Mouse (Mus musculus) MEL (cell line): ENCODE measurements at regions not wholly inside any gene's neighbourhood (a gene's known extent, or its start where the extent isn't known, plus 50 kb on each side); places are given as distances from the start of the nearest gene placed in this dataset.

Source experiments
- DNase-seq: peaks from one replicate; pipeline ENCODE4 v3.0.0; 2011; ENCODE audit warnings: low read depth, low spot score
- H3K27ac ChIP-seq: 2 replicates; pipeline ENCODE4 v1.5.1; 2012; ENCODE audit warnings: low read depth, mild to moderate bottlenecking, control low read depth, low read length, moderate library complexity; ENCODE audit not compliant: control insufficient read depth
- H3K27me3 ChIP-seq, 2 experiments: fragments of 150-350 bp in 1 of 2; sonication (generic) in 1 of 2; 2 replicates each; pipeline ENCODE4 v1.6.1; 2012; ENCODE audit warnings: low read length in 2 of 2, mild to moderate bottlenecking in 2 of 2, improper control_type of control experiment in 1 of 2, moderate library complexity in 1 of 2; ENCODE audit not compliant: insufficient read depth in 2 of 2, control insufficient read depth in 1 of 2
- H3K36me3 ChIP-seq, 2 experiments: 2 replicates each; pipeline ENCODE4 v1.6.1; 2012 to 2014; ENCODE audit warnings: low read length in 2 of 2, improper control_type of control experiment in 1 of 2, inconsistent platforms in 1 of 2, mild to moderate bottlenecking in 1 of 2; ENCODE audit not compliant: insufficient read depth in 2 of 2, control insufficient read depth in 1 of 2
- H3K4me1 ChIP-seq, 2 experiments: fragments of 150-350 bp in 1 of 2; sonication (generic) in 1 of 2; 2 replicates each; pipeline ENCODE4 v1.6.1; 2012; ENCODE audit warnings: low read length in 2 of 2, improper control_type of control experiment in 1 of 2, mild to moderate bottlenecking in 1 of 2; ENCODE audit not compliant: insufficient read depth in 2 of 2, control insufficient read depth in 1 of 2
- H3K4me3 ChIP-seq, 2 experiments: fragments of 150-350 bp in 1 of 2; sonication (generic) in 1 of 2; 2 replicates each; pipeline ENCODE4 v1.5.1; 2012; ENCODE audit warnings: low read depth in 2 of 2, low read length in 2 of 2, mild to moderate bottlenecking in 2 of 2, moderate library complexity in 2 of 2, control low read depth in 1 of 2, improper control_type of control experiment in 1 of 2; ENCODE audit not compliant: control insufficient read depth in 1 of 2, insufficient read depth in 1 of 2
- H3K79me2 ChIP-seq: 2 replicates; pipeline ENCODE4 v1.6.1; 2012; ENCODE audit warnings: mild to moderate bottlenecking, low read length, moderate library complexity; ENCODE audit not compliant: control insufficient read depth, poor library complexity, insufficient read depth
- H3K9ac ChIP-seq: 2 replicates; pipeline ENCODE4 v1.6.1; 2012; ENCODE audit warnings: low read depth, mild to moderate bottlenecking, control low read depth, low read length, moderate library complexity; ENCODE audit not compliant: control insufficient read depth, poor library complexity, severe bottlenecking
- H3K9me3 ChIP-seq: fragments of 150-350 bp; sonication (generic); replicated peaks from 2 replicates; pipeline ENCODE4 v1.6.1; 2012; ENCODE audit warnings: mild to moderate bottlenecking, low read length, improper control_type of control experiment, moderate library complexity; ENCODE audit not compliant: insufficient read depth
- CHD1 ChIP-seq: IDR thresholded peaks from 2 replicates; pipeline ENCODE4 v1.6.1; 2012; ENCODE audit warnings: low read depth, mild to moderate bottlenecking, inconsistent platforms, low read length, improper control_type of control experiment
- CHD2 ChIP-seq: IDR thresholded peaks from 2 replicates; pipeline ENCODE4 v1.6.1; 2011; ENCODE audit warnings: low read length, improper control_type of control experiment
- CTCF ChIP-seq, 3 experiments: IDR thresholded peaks in 2 of 3; conservative IDR thresholded peaks in 1 of 3; 2 replicates each; pipeline ENCODE4 v1.5.1; 2011 to 2012; ENCODE audit warnings: low read length in 3 of 3, low read depth in 2 of 3, mild to moderate bottlenecking in 2 of 3, improper control_type of control experiment in 1 of 3, inconsistent platforms in 1 of 3, mixed read lengths in 1 of 3, moderate library complexity in 1 of 3; ENCODE audit not compliant: control insufficient read depth in 1 of 3, insufficient read depth in 1 of 3, poor library complexity in 1 of 3, severe bottlenecking in 1 of 3
- EP300 ChIP-seq, 2 experiments: IDR thresholded peaks; 2 replicates each; pipeline ENCODE4 v1.6.1; 2011; ENCODE audit warnings: improper control_type of control experiment in 2 of 2, low read length in 2 of 2, low read depth in 1 of 2, mild to moderate bottlenecking in 1 of 2
- ETS1 ChIP-seq: IDR thresholded peaks from 2 replicates; pipeline ENCODE4 v1.6.1; 2012; ENCODE audit warnings: low read depth, mild to moderate bottlenecking, inconsistent platforms, low read length, improper control_type of control experiment, moderate library complexity
- GABPA ChIP-seq: IDR thresholded peaks from 2 replicates; pipeline ENCODE4 v1.6.1; 2012; ENCODE audit warnings: low read depth, mild to moderate bottlenecking, inconsistent platforms, low read length, improper control_type of control experiment, moderate library complexity
- MAX ChIP-seq: IDR thresholded peaks from 2 replicates; pipeline ENCODE4 v1.6.1; 2011; ENCODE audit warnings: low read length, improper control_type of control experiment
- MAZ ChIP-seq: IDR thresholded peaks from 2 replicates; pipeline ENCODE4 v1.6.1; 2012; ENCODE audit warnings: low read depth, mild to moderate bottlenecking, inconsistent platforms, low read length, improper control_type of control experiment
- MXI1 ChIP-seq: IDR thresholded peaks from 2 replicates; pipeline ENCODE4 v1.6.1; 2011; ENCODE audit warnings: mild to moderate bottlenecking, low read depth, low read length, improper control_type of control experiment
- MYB ChIP-seq: IDR thresholded peaks from 2 replicates; pipeline ENCODE4 v1.6.1; 2011; ENCODE audit warnings: mild to moderate bottlenecking, low read depth, low read length, improper control_type of control experiment
- MYC ChIP-seq: IDR thresholded peaks from 2 replicates; pipeline ENCODE4 v1.6.1; 2011; ENCODE audit warnings: low read depth, mild to moderate bottlenecking, low read length, improper control_type of control experiment, moderate library complexity
- NRF1 ChIP-seq: IDR thresholded peaks from 2 replicates; pipeline ENCODE4 v1.6.1; 2014; ENCODE audit warnings: low read depth, mild to moderate bottlenecking, inconsistent platforms, low read length, improper control_type of control experiment, moderate library complexity; ENCODE audit not compliant: poor library complexity, insufficient read depth, severe bottlenecking
- POLR2A ChIP-seq, 2 experiments: IDR thresholded peaks; 2 replicates each; pipeline ENCODE4 v1.6.1; 2011 to 2012; ENCODE audit warnings: low read length in 2 of 2, mild to moderate bottlenecking in 2 of 2, control low read depth in 1 of 2, improper control_type of control experiment in 1 of 2, low read depth in 1 of 2, moderate library complexity in 1 of 2; ENCODE audit not compliant: control insufficient read depth in 1 of 2, insufficient read depth in 1 of 2, poor library complexity in 1 of 2
- POLR2AphosphoS5 ChIP-seq: IDR thresholded peaks from 2 replicates; pipeline ENCODE4 v1.6.1; 2012; ENCODE audit warnings: low read depth, borderline replicate concordance, mild to moderate bottlenecking, inconsistent platforms, low read length, moderate library complexity, mixed read lengths
- RAD21 ChIP-seq: IDR thresholded peaks from 2 replicates; pipeline ENCODE4 v1.6.1; 2011; ENCODE audit warnings: mild to moderate bottlenecking, low read depth, low read length, improper control_type of control experiment
- RCOR1 ChIP-seq: IDR thresholded peaks from 2 replicates; pipeline ENCODE4 v1.6.1; 2012; ENCODE audit warnings: low read depth, mild to moderate bottlenecking, inconsistent platforms, low read length, improper control_type of control experiment
- SIN3A ChIP-seq: IDR thresholded peaks from 2 replicates; pipeline ENCODE4 v1.6.1; 2012; ENCODE audit warnings: low read length, improper control_type of control experiment, inconsistent platforms
- TAL1 ChIP-seq: IDR thresholded peaks from 2 replicates; pipeline ENCODE4 v1.6.1; 2012; ENCODE audit warnings: mild to moderate bottlenecking, inconsistent platforms, low read length, moderate library complexity, mixed read lengths
- TBP ChIP-seq: IDR thresholded peaks from 2 replicates; pipeline ENCODE4 v1.8.0; 2011; ENCODE audit warnings: low read depth, low read length, improper control_type of control experiment
- TCF12 ChIP-seq: IDR thresholded peaks from 2 replicates; pipeline ENCODE4 v1.6.1; 2014; ENCODE audit warnings: low read depth, mild to moderate bottlenecking, inconsistent platforms, low read length, improper control_type of control experiment, moderate library complexity
- UBTF ChIP-seq: IDR thresholded peaks from 2 replicates; pipeline ENCODE4 v1.6.1; 2012; ENCODE audit warnings: low read depth, mild to moderate bottlenecking, inconsistent platforms, low read length, improper control_type of control experiment, moderate library complexity, borderline replicate concordance; ENCODE audit not compliant: insufficient read depth
- USF1 ChIP-seq: IDR thresholded peaks from 2 replicates; pipeline ENCODE4 v1.6.1; 2014; ENCODE audit warnings: low read depth, mild to moderate bottlenecking, inconsistent platforms, low read length, improper control_type of control experiment, moderate library complexity
- USF2 ChIP-seq, 2 experiments: IDR thresholded peaks; 2 replicates each; pipeline ENCODE4 v1.6.1; 2011 to 2012; ENCODE audit warnings: improper control_type of control experiment in 2 of 2, low read length in 2 of 2, borderline replicate concordance in 1 of 2, inconsistent platforms in 1 of 2, low read depth in 1 of 2, mild to moderate bottlenecking in 1 of 2; ENCODE audit not compliant: insufficient read depth in 1 of 2
- ZKSCAN1 ChIP-seq: IDR thresholded peaks from 2 replicates; pipeline ENCODE4 v1.6.1; 2012; ENCODE audit warnings: low read depth, mild to moderate bottlenecking, inconsistent platforms, low read length, improper control_type of control experiment, moderate library complexity
- ZMIZ1 ChIP-seq: IDR thresholded peaks from 2 replicates; pipeline ENCODE4 v1.6.1; 2012; ENCODE audit warnings: low read depth, mild to moderate bottlenecking, inconsistent platforms, low read length, improper control_type of control experiment, moderate library complexity

GRCm38 (mm10) chr1:52553871-52554270, 53.4 kb upstream of the Nab1 start:
- H3K27me3 ChIP-seq: no peaks in the 10 kb centered on the region; a peak in 2 of 4 replicates
- TF ChIP-seq ZKSCAN1: no peak
- TF ChIP-seq CHD1: no peak
- no peak for TF ChIP-seq RAD21
- no peak for TF ChIP-seq MAX
- no peak for TF ChIP-seq POLR2A (IDR thresholded peaks at IDR 0.05; ENCODE audit: control insufficient read depth in 1 of 2, insufficient read depth in 1 of 2, low read depth in 1 of 2, low read length in 2 of 2, poor library complexity in 1 of 2)
- no peak for TF ChIP-seq POLR2AphosphoS5
- TF ChIP-seq GABPA: no peak
- no peak for TF ChIP-seq NRF1
- no peak for TF ChIP-seq MAZ
- TF ChIP-seq UBTF: no peak
- TF ChIP-seq ZMIZ1: no peak
- no peak for TF ChIP-seq TAL1
- no peak for TF ChIP-seq MYB
- TF ChIP-seq MXI1: no peak
- no peak for TF ChIP-seq EP300 (IDR thresholded peaks at IDR 0.05; ENCODE audit: low read depth in 1 of 2, low read length in 2 of 2)
- TF ChIP-seq, all 39 proteins: peak for 0
- no peak for DNase-seq
- Histone ChIP-seq H3K4me1 (no peaks in the 10 kb centered on the region), H3K36me3 (no peaks in the 10 kb centered on the region; a peak in 1 of 4 replicates), H3K4me3 (no peak overlapping the region), H3K79me2 (no peaks in the 10 kb centered on the region), H3K27ac (no peak overlapping the region), H3K9me3 (no peaks in the 10 kb centered on the region), H3K9ac (no peak overlapping the region)

DNA sequence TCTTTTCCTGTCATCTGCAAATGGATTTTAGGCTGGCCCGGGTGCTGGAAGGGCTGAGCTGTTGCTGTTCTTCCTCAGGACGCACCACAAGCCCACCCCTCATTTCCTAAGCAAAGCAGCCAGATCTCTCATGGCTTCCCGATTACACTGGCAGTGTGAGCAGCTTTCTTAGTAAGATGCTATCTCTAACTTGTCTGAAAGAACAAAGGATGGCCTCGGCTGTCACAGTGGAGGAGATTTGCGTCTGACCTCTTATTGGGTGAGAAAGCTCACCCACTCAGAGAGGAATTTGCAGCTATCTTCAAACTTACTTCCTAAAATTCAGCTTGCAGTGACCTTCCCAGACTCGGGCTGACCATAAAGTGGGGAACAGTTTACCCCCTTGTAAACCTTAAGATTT, 64.7 kb upstream of the Nemp2 start:
- TF ChIP-seq ETS1 (no peak), TCF12 (no peak), RAD21 (no peak), USF2 (IDR thresholded peaks at IDR 0.05; ENCODE audit: borderline replicate concordance in 1 of 2, insufficient read depth in 1 of 2, low read depth in 1 of 2, low read length in 2 of 2) (no peak), CTCF (IDR thresholded peaks at IDR 0.05 in 2 of 3, conservative IDR thresholded peaks at IDR 0.05 in 1 of 3; ENCODE audit: control insufficient read depth in 1 of 3, insufficient read depth in 1 of 3, low read depth in 2 of 3, low read length in 3 of 3, poor library complexity in 1 of 3, severe bottlenecking in 1 of 3) (no peak), RCOR1 (no peak), ZMIZ1 (no peak), MYC (no peak), USF1 (no peak), SIN3A (no peak), TAL1 (no peak), TBP (no peak), NRF1 (no peak), CHD2 (no peak)
- TF ChIP-seq, all 39 proteins: peak for 0
- peak; percentile 23 for DNase-seq
- no peaks in the 10 kb centered on the region for H3K79me2 ChIP-seq
- peaks cover 2 to 7% of the 10 kb centered on the region in 2 experiments; a peak in 3 of 4 replicates for H3K4me1 ChIP-seq
- H3K27ac ChIP-seq: no peak overlapping the region
- H3K4me3 ChIP-seq: no peak overlapping the region
- H3K36me3 ChIP-seq: peaks cover 0 to 12% of the 10 kb centered on the region in 2 experiments; a peak in 2 of 4 replicates
- no peaks in the 10 kb centered on the region for H3K9me3 ChIP-seq
- H3K27me3 ChIP-seq: no peaks in the 10 kb centered on the region
- no peak overlapping the region for H3K9ac ChIP-seq
